Mouse (Mus musculus) frontal cortex, adult (tissue): ENCODE data around the gene Cox7b.
A peak's percentile ranks its signal among the peaks of the same experiment; 100 is the strongest.
"Not testable (repeated sequence)": the region's sequence is repeated elsewhere in the genome, so short reads cannot be mapped to it uniquely, and the experiment has no call there.

Source experiments
- ATAC-seq: cut with Nextera tagmentation; 2 replicates; pipeline ENCODE4 v1.9.2; 2017; ENCODE audit warnings: mild to moderate bottlenecking, moderate library complexity, mixed read lengths; ENCODE audit not compliant: low TSS enrichment

The Cox7b gene

GRCm38 (mm10) chrX:106015571-106016322 lies at the start of gene Cox7b:
Gene Cox7b (plus strand): TSS chrX:106015700.
- ATAC-seq, result peak; percentile 85

- ATAC-seq, result no peak
Measured at GRCm38 (mm10) chrX:106001605-106002004, 13.9 kb upstream of the Cox7b start.

DNA sequence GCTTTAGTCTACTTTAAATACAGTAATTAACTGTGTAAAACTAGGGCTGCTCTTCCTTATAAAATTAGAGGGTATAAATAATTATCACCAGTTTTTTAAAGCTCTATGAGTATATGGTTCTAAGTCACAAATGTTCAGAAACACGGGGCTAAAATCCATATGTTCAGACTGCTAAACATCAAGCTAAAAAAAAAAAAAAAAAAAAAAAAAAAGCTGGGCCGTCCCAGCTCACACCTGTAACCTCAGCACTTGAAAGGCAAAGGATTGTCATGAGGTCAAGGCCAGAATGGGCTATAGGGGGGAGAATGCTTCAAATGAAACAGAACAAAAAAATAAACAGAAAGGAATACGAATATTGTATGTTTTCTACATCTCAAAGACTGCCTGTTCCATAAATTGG lies 4.7 kb upstream of the Cox7b start:
- ATAC-seq, result no peak

- peak; percentile 92 for ATAC-seq
Measured at GRCm38 (mm10) chrX:106011465-106012159, 3.9 kb upstream of the Cox7b start, which contains the start of gene Magt1. Gene Magt1 (minus strand): TSS chrX:106011906.

DNA sequence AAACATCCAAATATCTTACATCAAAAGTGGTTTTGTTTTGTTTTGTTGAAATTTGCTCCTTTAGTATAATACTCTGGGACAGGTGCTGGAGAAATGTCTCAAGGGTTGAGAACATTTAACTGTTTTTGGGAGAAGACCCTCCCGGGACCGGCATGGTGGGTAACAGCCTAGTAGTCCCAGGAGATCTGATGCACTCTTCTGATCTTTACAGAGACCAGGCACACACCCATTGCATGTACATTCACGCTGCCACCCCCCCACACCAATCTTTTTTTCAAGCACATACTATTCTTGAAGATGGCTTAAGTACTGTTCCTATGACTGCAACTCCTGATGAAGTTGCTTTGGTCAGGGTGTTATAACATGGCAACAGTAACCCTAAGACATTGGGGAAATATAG lies 2.9 kb upstream of the Cox7b start:
- no peak for ATAC-seq

DNA sequence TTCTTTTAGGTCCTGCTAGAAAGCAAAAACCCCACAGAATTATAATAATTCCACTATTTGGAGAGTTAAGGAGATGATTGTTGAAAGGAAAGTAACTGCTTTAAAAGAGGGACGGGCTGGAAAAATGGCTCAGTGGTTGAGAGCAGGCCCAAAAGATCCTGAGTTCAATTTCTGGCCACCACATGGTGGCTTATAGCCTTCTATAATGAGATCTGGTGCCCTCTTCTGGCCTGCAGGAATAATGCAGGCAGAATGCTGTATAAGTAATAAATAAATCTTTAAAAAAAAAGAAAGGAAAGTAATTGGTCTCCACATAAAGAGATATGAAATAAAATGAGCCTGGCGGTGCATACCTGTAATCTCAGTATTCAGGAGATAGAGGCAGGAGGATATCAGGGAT lies 2.3 kb upstream of the Cox7b start:
- no peak for ATAC-seq

DNA sequence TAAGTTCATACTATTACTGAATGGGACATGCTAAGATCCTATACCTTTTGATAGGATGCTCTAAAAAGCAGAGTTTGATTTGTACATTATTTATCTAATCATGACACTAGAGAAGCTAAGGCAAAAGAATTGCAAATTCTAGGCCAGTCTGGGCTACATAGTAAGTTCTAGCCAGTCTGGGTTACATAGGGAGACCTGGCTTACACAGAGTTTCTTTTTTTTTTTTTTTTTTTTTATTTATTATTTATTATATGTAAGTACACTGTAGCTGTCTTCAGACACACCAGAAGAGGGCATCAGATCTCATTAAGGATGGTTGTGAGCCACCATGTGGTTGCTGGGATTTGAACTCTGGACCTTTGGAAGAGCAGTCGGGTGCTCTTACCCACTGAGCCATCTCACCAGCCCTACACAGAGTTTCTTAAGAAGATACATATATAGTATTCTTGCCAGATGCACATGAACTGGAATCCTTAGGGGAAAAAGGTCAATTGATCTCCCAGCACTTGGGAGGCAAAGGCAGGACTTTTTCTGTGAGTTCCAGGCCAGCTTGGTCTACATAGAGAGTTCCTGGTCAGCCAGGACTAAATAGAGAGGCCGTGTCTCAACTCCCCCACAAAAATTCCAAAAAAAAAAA lies 641 bp upstream of the Cox7b start:
- not testable (repeated sequence) for ATAC-seq

- no peak for ATAC-seq
Measured at GRCm38 (mm10) chrX:106017102-106017501, 1.6 kb downstream of the Cox7b start.

DNA sequence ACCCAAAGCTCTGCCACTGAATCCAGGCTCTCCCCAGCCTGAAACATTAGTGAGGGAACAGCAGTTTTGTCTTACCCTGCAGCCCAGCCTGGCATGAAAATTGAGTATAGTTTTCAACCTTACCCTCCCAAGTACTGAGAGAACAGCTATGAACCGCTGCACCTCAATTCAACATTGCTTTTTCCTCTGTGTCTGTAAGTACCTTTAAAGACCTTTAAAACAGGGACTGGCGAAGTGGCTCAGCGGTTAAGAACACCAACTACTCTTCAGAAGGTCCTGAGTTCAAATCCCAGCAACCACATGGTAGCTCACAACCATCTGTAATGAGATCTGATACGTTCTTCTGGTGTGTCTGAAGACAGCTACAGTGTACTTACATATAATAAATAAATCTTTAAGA lies 2.0 kb downstream of the Cox7b start:
- ATAC-seq, result no peak

GRCm38 (mm10) chrX:106026418-106027342 lies 11.2 kb downstream of the Cox7b start, which contains the start of gene Atp7a:
Gene Atp7a (plus strand): TSS chrX:106027276.
- peak; percentile 97 for ATAC-seq

DNA sequence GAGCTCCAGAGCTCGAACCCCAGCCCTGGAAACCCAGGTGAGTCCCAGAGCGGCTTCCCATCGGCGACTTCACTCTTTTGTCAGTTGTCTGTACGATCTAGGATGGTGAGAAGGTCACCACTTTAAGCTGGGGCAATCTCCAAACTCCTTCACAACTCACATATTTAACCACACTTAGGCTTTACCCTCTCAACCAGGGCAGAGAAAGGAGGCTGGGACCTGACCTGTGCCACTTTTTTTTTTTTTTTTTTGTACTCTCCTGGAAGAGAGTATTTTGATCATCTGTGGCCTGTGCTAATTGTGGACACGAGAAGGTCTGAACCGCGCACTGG lies 11.8 kb downstream of the Cox7b start:
- no peak for ATAC-seq

- ATAC-seq, result no peak
Measured at GRCm38 (mm10) chrX:106030176-106030575, 14.7 kb downstream of the Cox7b start.

DNA sequence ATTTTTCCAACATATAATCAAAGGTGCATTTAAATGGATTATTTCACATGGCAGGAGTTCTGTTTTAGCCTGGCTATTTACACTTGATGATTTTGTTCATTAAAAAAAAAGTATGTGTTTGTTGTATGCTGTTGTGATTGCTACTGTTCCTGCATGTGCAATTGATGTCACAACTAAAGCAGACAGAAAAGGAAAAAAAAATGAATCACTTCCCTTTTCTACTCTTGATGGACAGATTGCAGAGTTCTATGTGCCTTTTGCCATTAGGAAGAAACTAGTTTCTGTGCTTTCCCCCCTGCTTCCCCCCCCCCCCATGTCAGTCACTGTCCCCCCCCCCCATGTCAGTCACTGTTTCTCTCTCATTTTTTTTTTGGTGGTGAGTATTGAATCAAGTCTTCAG lies 15.6 kb downstream of the Cox7b start:
- ATAC-seq, result no peak

DNA sequence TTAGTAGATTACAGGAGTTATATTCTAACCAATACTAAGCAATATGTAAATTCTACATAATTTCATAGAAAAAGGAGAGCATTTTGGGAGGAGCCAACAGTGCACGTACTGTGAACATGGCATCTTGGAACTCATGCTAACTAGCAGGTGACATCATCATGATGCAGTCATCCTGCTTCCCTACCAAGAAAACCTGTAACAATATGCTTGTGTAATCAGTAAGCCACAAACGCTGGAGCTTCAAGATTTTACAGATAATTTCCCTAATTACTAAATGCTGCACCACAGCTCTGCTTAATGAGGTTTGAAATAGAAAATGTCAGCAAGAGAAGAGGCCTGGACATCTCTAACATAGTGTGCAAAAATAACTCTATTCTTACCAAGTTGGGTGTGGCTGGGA lies 20.2 kb downstream of the Cox7b start:
- no peak for ATAC-seq

- ATAC-seq, result no peak
Measured at GRCm38 (mm10) chrX:106037185-106037752, 21.8 kb downstream of the Cox7b start.

- ATAC-seq, result peak; percentile 90
Measured at GRCm38 (mm10) chrX:106043863-106044617, 28.5 kb downstream of the Cox7b start.

DNA sequence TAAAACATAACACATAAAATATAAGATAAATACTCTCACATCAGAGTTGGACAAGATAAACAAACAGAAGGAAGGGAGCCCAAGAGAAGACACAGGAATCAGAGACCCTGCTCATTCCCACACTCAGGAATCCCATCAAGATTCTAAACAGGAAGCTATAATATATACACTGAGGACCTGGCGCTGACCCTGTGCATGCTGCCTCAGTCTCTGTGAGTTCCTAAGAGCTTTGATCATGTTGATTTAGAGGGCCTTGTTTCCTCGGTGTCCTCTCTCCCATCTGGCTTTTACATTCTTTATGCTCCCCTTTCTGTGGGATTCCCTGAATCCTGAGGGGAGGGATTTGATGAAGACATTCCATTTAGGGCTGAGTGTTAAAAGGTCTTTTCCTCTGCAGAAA lies 30.0 kb downstream of the Cox7b start:
- ATAC-seq, result no peak

- no peak for ATAC-seq
Measured at GRCm38 (mm10) chrX:106045928-106046327, 30.4 kb downstream of the Cox7b start.

- ATAC-seq, result no peak
Measured at GRCm38 (mm10) chrX:106048191-106048590, 32.7 kb downstream of the Cox7b start.
